Mouse (Mus musculus) hindlimb bud, embryonic 11.5 days (tissue): ENCODE data around the gene Selenoh.

Experiments
- DNase-seq: peaks from one replicate; pipeline ENCODE4 v3.0.0-alpha.2; 2012; ENCODE audit warnings: low read depth, low spot score; ENCODE audit errors: extremely low spot score

Gene Selenoh

GRCm38 (mm10) chr2:84670569-84670933 is at the start of gene Selenoh:
Gene Selenoh, minus strand, starts transcription at chr2:84670770.
- DNase-seq: peak; percentile 90

- DNase-seq: no peak
Observed at GRCm38 (mm10) chr2:84717357-84717756, 46.8 kb upstream of the Selenoh start.

- no peak for DNase-seq
Observed at GRCm38 (mm10) chr2:84716423-84717355, 46.1 kb upstream of the Selenoh start.

- no peak for DNase-seq
Observed at GRCm38 (mm10) chr2:84715562-84716361, 45.2 kb upstream of the Selenoh start.

GRCm38 (mm10) chr2:84714811-84715561 is 44.4 kb upstream of the Selenoh start, which contains the start of gene Zdhhc5:
Gene Zdhhc5, minus strand, starts transcription at chr2:84715180.
- DNase-seq: peak; percentile 97

GRCm38 (mm10) chr2:84714422-84714810 is 43.8 kb upstream of the Selenoh start:
- no peak for DNase-seq

- no peak for DNase-seq
Observed at GRCm38 (mm10) chr2:84711898-84712297, 41.3 kb upstream of the Selenoh start.

GRCm38 (mm10) chr2:84707523-84707922 is 37.0 kb upstream of the Selenoh start:
- no peak for DNase-seq

- no peak for DNase-seq
Observed at GRCm38 (mm10) chr2:84705295-84705694, 34.7 kb upstream of the Selenoh start.

- no peak for DNase-seq
Observed at GRCm38 (mm10) chr2:84704329-84704728, 33.8 kb upstream of the Selenoh start.

GRCm38 (mm10) chr2:84703497-84703896 is 32.9 kb upstream of the Selenoh start:
- DNase-seq: no peak

- DNase-seq: no peak
Observed at GRCm38 (mm10) chr2:84695007-84695695, 24.6 kb upstream of the Selenoh start.

- DNase-seq: no peak
Observed at GRCm38 (mm10) chr2:84690050-84690449, 19.5 kb upstream of the Selenoh start.

GRCm38 (mm10) chr2:84688080-84688844 is 17.7 kb upstream of the Selenoh start:
- no peak for DNase-seq

- no peak for DNase-seq
Observed at GRCm38 (mm10) chr2:84682605-84683183, 12.1 kb upstream of the Selenoh start.

GRCm38 (mm10) chr2:84679016-84679415 is 8.4 kb upstream of the Selenoh start, which contains the start of gene Tmx2:
Gene Tmx2, minus strand, starts transcription at chr2:84679140.
- no peak for DNase-seq

- DNase-seq: peak; percentile 99
Observed at GRCm38 (mm10) chr2:84677968-84678880, 7.7 kb upstream of the Selenoh start, which contains the start of the genes Gm28635 and Med19. Gene Gm28635, minus strand, starts transcription at chr2:84678041. Gene Med19, plus strand, starts transcription at chr2:84678402.
